Mouse (Mus musculus) erythroblast, embryonic 14.5 days (primary cell): ENCODE measurements around the gene Rhbg.

Source experiments
- GATA1 ChIP-seq: IDR thresholded peaks from 2 replicates; pipeline ENCODE4 v1.6.1; 2012; ENCODE audit warnings: low read length, inconsistent platforms, mixed read lengths
- TAL1 ChIP-seq: IDR thresholded peaks from 3 replicates; pipeline ENCODE4 v1.6.1; 2012; ENCODE audit warnings: low read length, inconsistent platforms, mixed read lengths

GRCm38 (mm10) chr3:88220842-88221241 lies 33.7 kb downstream of the Rhbg start:
- TF ChIP-seq GATA1 (no peak), TAL1 (no peak)
